Mouse (Mus musculus): ENCODE data around the gene S100a11. TPM values are rescaled to one million over a fixed set of nuclear protein-coding genes. Genes with fewer than 3 reads are reported as not detected.
"Not testable (repeated sequence)": the region's sequence is repeated elsewhere in the genome, so short reads cannot be mapped to it uniquely, and the experiment has no call there.

Gene S100a11
- total and polyA plus RNA-seq, 2 experiments from 2014 or later: 47.5 to 686 TPM

GRCm38 (mm10) chr3:93522611-93523010 lies 2.3 kb downstream of the S100a11 start:
- ATAC-seq (ENCODE audit: insufficient read depth, low read depth) (peak; percentile 25; the same call in 1 of the 2 replicates), DNase-seq (ENCODE audit: low spot score) (peak; percentile 73)
- peak overlapping the region; percentile 19; the same call in 1 of the 2 replicates for H3K4me3 ChIP-seq (ENCODE audit: low read depth, low read length)
- 27% methylated on average over 7 of the region's 7 CpGs for WGBS
- H3K36me3 ChIP-seq (replicated peaks; ENCODE audit: control insufficient read depth, insufficient read depth, low read length): peaks cover 25% of the 10 kb centered on the region
- no peak overlapping the region for H3K9ac ChIP-seq (replicated peaks; ENCODE audit: low read depth, low read length)
- no peak overlapping the region for H3K27ac ChIP-seq (ENCODE audit: low read depth)
- H3K9me3 ChIP-seq (replicated peaks; ENCODE audit: control insufficient read depth, low read length): no peaks in the 10 kb centered on the region
- peak overlapping the region; percentile 42 for H3K4me2 ChIP-seq (ENCODE audit: low read depth, low read length)
- H3K4me1 ChIP-seq (ENCODE audit: control insufficient read depth, insufficient read depth): no peaks in the 10 kb centered on the region
- no peak for TF ChIP-seq EP300 (IDR thresholded peaks at IDR 0.05; ENCODE audit: low read depth)
- TF ChIP-seq CTCF (IDR thresholded peaks at IDR 0.05; ENCODE audit: low read depth): peak; percentile 75
- H3K27me3 ChIP-seq (ENCODE audit: control insufficient read depth, insufficient read depth, low read length): no peaks in the 10 kb centered on the region

DNA sequence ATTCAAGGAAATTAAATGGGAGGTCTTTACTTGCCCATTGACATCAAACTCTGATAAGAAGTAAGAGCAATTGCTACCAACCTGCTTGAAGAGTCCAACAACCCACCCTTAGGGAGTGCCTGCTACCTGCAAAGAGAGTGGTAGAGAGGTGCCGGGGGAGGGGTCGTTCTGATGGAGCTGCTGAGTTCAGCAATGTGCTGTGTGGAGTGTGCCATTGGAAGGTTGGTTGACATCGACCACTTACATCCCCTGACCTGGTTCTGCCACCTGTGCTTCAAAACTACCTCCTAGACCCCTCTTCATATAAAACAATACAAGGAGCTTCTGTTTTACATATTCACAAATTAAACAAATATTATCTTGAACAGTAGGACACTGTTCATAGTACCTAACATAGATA lies 7.0 kb downstream of the S100a11 start:
- H3K4me1 ChIP-seq (ENCODE audit: control insufficient read depth, insufficient read depth): no peaks in the 10 kb centered on the region
- H3K36me3 ChIP-seq (replicated peaks; ENCODE audit: control insufficient read depth, insufficient read depth, low read length): peaks cover 25% of the 10 kb centered on the region
- WGBS: 83% methylated on average over 3 of the region's 3 CpGs
- no peak for ATAC-seq (ENCODE audit: insufficient read depth, low read depth)
- no peak overlapping the region for H3K9ac ChIP-seq (replicated peaks; ENCODE audit: low read depth, low read length)
- TF ChIP-seq CTCF (IDR thresholded peaks at IDR 0.05; ENCODE audit: low read depth) (no peak), EP300 (IDR thresholded peaks at IDR 0.05; ENCODE audit: low read depth) (no peak)
- no peaks in the 10 kb centered on the region for H3K27me3 ChIP-seq (ENCODE audit: control insufficient read depth, insufficient read depth, low read length)
- no peak overlapping the region for H3K4me3 ChIP-seq (ENCODE audit: low read depth, low read length)
- DNase-seq (ENCODE audit: low spot score): no peak
- no peak overlapping the region for H3K27ac ChIP-seq (ENCODE audit: low read depth)
- no peaks in the 10 kb centered on the region for H3K9me3 ChIP-seq (replicated peaks; ENCODE audit: control insufficient read depth, low read length)
- H3K4me2 ChIP-seq (ENCODE audit: low read depth, low read length): no peak overlapping the region

DNA sequence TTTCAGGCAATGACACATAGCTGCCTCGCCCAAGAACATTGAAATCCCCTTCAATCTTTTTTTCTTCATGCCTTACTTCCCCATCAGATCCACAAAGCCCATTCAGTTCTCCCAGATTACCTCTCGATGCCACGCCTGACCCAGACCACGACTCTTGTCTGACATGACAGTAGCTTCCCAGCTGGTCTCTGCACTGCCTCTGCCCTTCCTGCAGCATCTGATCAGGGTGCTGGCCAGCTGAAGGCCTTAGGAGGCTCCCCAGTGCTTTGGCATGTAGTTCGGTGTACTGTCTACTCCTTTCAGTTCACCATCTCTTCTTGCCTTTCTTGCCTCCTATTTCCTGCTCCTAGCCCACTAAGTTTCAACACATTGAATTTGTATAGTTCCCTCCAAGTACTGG lies 8.5 kb downstream of the S100a11 start:
- Histone ChIP-seq H3K4me2 (ENCODE audit: low read depth, low read length) (no peak overlapping the region), H3K4me1 (ENCODE audit: control insufficient read depth, insufficient read depth) (no peaks in the 10 kb centered on the region), H3K36me3 (replicated peaks; ENCODE audit: control insufficient read depth, insufficient read depth, low read length) (peaks cover 25% of the 10 kb centered on the region), H3K27ac (ENCODE audit: low read depth) (no peak overlapping the region), H3K9ac (replicated peaks; ENCODE audit: low read depth, low read length) (no peak overlapping the region), H3K9me3 (replicated peaks; ENCODE audit: control insufficient read depth, low read length) (peaks cover 4% of the 10 kb centered on the region; the same call in 1 of the 2 replicates), H3K4me3 (ENCODE audit: low read depth, low read length) (no peak overlapping the region), H3K27me3 (ENCODE audit: control insufficient read depth, insufficient read depth, low read length) (no peaks in the 10 kb centered on the region)
- ATAC-seq (ENCODE audit: insufficient read depth, low read depth): no peak
- no peak for TF ChIP-seq EP300 (IDR thresholded peaks at IDR 0.05; ENCODE audit: low read depth)
- no peak for TF ChIP-seq CTCF (IDR thresholded peaks at IDR 0.05; ENCODE audit: low read depth)
- no peak for DNase-seq (ENCODE audit: low spot score)
- WGBS: 76% methylated on average over 5 of the region's 5 CpGs

GRCm38 (mm10) chr3:93537068-93537576 lies 16.8 kb downstream of the S100a11 start:
- H3K27ac ChIP-seq (ENCODE audit: low read depth): peak overlapping the region; percentile 30
- 37% methylated on average over 2 of the region's 2 CpGs for WGBS
- peak; percentile 82 for ATAC-seq (ENCODE audit: insufficient read depth, low read depth)

GRCm38 (mm10) chr3:93538486-93538885 lies 18.2 kb downstream of the S100a11 start:
- ATAC-seq (ENCODE audit: insufficient read depth, low read depth) (no peak), DNase-seq (ENCODE audit: low spot score) (no peak)
- Histone ChIP-seq H3K9me3 (replicated peaks; ENCODE audit: control insufficient read depth, low read length) (no peaks in the 10 kb centered on the region), H3K36me3 (replicated peaks; ENCODE audit: control insufficient read depth, insufficient read depth, low read length) (no peaks in the 10 kb centered on the region), H3K4me2 (ENCODE audit: low read depth, low read length) (no peak overlapping the region), H3K4me3 (ENCODE audit: low read depth, low read length) (no peak overlapping the region), H3K27ac (ENCODE audit: low read depth) (no peak overlapping the region), H3K9ac (replicated peaks; ENCODE audit: low read depth, low read length) (no peak overlapping the region), H3K4me1 (ENCODE audit: control insufficient read depth, insufficient read depth) (peaks cover 6% of the 10 kb centered on the region), H3K27me3 (ENCODE audit: control insufficient read depth, insufficient read depth, low read length) (no peaks in the 10 kb centered on the region)
- TF ChIP-seq CTCF (IDR thresholded peaks at IDR 0.05; ENCODE audit: low read depth) (no peak), EP300 (IDR thresholded peaks at IDR 0.05; ENCODE audit: low read depth) (no peak)
- 44% methylated on average over 2 of the region's 2 CpGs for WGBS

More at GRCm38 (mm10) chr3:93537068-93537576, 16.8 kb downstream of the S100a11 start:
- H3K27me3 ChIP-seq (ENCODE audit: control insufficient read depth, insufficient read depth, low read length): no peaks in the 10 kb centered on the region
- H3K9me3 ChIP-seq (replicated peaks; ENCODE audit: control insufficient read depth, low read length): peaks cover 4% of the 10 kb centered on the region; the same call in 1 of the 2 replicates
- H3K4me3 ChIP-seq (ENCODE audit: low read depth, low read length): no peak overlapping the region
- H3K9ac ChIP-seq (replicated peaks; ENCODE audit: low read depth, low read length): no peak overlapping the region
- peaks cover 6% of the 10 kb centered on the region for H3K4me1 ChIP-seq (ENCODE audit: control insufficient read depth, insufficient read depth)
- H3K36me3 ChIP-seq (replicated peaks; ENCODE audit: control insufficient read depth, insufficient read depth, low read length): no peaks in the 10 kb centered on the region
- TF ChIP-seq CTCF (IDR thresholded peaks at IDR 0.05; ENCODE audit: low read depth): peak; percentile 20; the same call in 1 of the 2 replicates
- no peak for TF ChIP-seq EP300 (IDR thresholded peaks at IDR 0.05; ENCODE audit: low read depth)
- peak; percentile 66 for DNase-seq (ENCODE audit: low spot score)
- no peak overlapping the region for H3K4me2 ChIP-seq (ENCODE audit: low read depth, low read length)

- H3K9ac ChIP-seq (replicated peaks; ENCODE audit: low read depth, low read length): no peak overlapping the region
- ATAC-seq (ENCODE audit: insufficient read depth, low read depth): no peak
- H3K9me3 ChIP-seq (replicated peaks; ENCODE audit: control insufficient read depth, low read length): no peaks in the 10 kb centered on the region
- H3K27ac ChIP-seq (ENCODE audit: low read depth): no peak overlapping the region
- TF ChIP-seq EP300 (IDR thresholded peaks at IDR 0.05; ENCODE audit: low read depth): no peak
- no peak for TF ChIP-seq CTCF (IDR thresholded peaks at IDR 0.05; ENCODE audit: low read depth)
- H3K4me1 ChIP-seq (ENCODE audit: control insufficient read depth, insufficient read depth): peaks cover 6% of the 10 kb centered on the region
- no peaks in the 10 kb centered on the region for H3K27me3 ChIP-seq (ENCODE audit: control insufficient read depth, insufficient read depth, low read length)
- WGBS: 40% methylated on average over 2 of the region's 2 CpGs
- no peak overlapping the region for H3K4me3 ChIP-seq (ENCODE audit: low read depth, low read length)
- no peak overlapping the region for H3K4me2 ChIP-seq (ENCODE audit: low read depth, low read length)
- H3K36me3 ChIP-seq (replicated peaks; ENCODE audit: control insufficient read depth, insufficient read depth, low read length): no peaks in the 10 kb centered on the region
- DNase-seq (ENCODE audit: low spot score): no peak
These were observed 21.2 kb downstream of the S100a11 start for GRCm38 (mm10) chr3:93541501-93541900.

DNA sequence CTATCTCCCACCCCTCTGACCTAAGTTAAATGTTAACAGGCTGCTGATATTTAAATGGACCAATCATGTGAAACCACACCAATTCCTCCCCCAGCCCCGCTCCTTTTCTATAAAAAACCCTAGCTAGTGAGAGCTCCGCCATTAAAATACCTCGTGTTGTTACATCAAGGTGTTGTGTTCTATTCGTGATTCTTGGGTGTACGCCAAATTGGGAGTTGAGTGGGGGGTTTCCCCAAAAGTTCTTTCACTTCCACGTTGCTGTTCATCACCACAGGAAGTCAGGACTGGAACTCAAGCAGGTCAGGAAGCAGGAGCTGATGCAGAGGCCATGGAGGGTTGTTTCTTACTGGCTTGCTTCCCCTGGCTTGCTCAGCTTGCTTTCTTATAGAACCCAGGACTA lies 23.9 kb downstream of the S100a11 start:
- not testable (repeated sequence) for H3K9me3 ChIP-seq (replicated peaks; ENCODE audit: control insufficient read depth, low read length); H3K27ac ChIP-seq (ENCODE audit: low read depth); H3K36me3 ChIP-seq (replicated peaks; ENCODE audit: control insufficient read depth, insufficient read depth, low read length); DNase-seq (ENCODE audit: low spot score); H3K27me3 ChIP-seq (ENCODE audit: control insufficient read depth, insufficient read depth, low read length); H3K4me3 ChIP-seq (ENCODE audit: low read depth, low read length); ATAC-seq (ENCODE audit: insufficient read depth, low read depth); H3K9ac ChIP-seq (replicated peaks; ENCODE audit: low read depth, low read length); H3K4me2 ChIP-seq (ENCODE audit: low read depth, low read length); H3K4me1 ChIP-seq (ENCODE audit: control insufficient read depth, insufficient read depth)
- 62% methylated on average over 6 of the region's 6 CpGs for WGBS
